Mouse (Mus musculus) c-Kit-positive CD71-negative TER-119-negative erythroid progenitor cells, embryonic 14.5 days (primary cell): ENCODE results near the gene Dvl2.
A peak's percentile ranks its signal among the peaks of the same experiment; 100 is the strongest.

Experiments
- DNase-seq: peaks from one replicate; pipeline ENCODE4 v3.0.0-alpha.2; 2013; ENCODE audit warnings: low read depth

Gene Dvl2

GRCm38 (mm10) chr11:70029130-70029801 lies 28.9 kb downstream of the Dvl2 start:
- peak; percentile 72 for DNase-seq

GRCm38 (mm10) chr11:70029829-70030550 lies 29.6 kb downstream of the Dvl2 start:
- no peak for DNase-seq

GRCm38 (mm10) chr11:70030651-70031320 lies 30.4 kb downstream of the Dvl2 start:
- no peak for DNase-seq

- DNase-seq = no peak
These were observed 30.9 kb downstream of the Dvl2 start for GRCm38 (mm10) chr11:70031321-70031670.

GRCm38 (mm10) chr11:70038174-70038573 lies 37.8 kb downstream of the Dvl2 start:
- no peak for DNase-seq

GRCm38 (mm10) chr11:70039631-70040030 lies 39.2 kb downstream of the Dvl2 start:
- DNase-seq = no peak

GRCm38 (mm10) chr11:70040184-70040583 lies 39.8 kb downstream of the Dvl2 start:
- DNase-seq = no peak

GRCm38 (mm10) chr11:70042309-70043085 lies 42.1 kb downstream of the Dvl2 start:
- no peak for DNase-seq

GRCm38 (mm10) chr11:70043665-70044064 lies 43.3 kb downstream of the Dvl2 start:
- DNase-seq = no peak

- no peak for DNase-seq
These were observed 45.0 kb downstream of the Dvl2 start for GRCm38 (mm10) chr11:70045435-70045834.

- DNase-seq = no peak
These were observed 49.0 kb downstream of the Dvl2 start for GRCm38 (mm10) chr11:70049366-70049765.

- no peak for DNase-seq
These were observed 49.4 kb downstream of the Dvl2 start for GRCm38 (mm10) chr11:70049816-70050215.

- no peak for DNase-seq
These were observed 52.8 kb downstream of the Dvl2 start for GRCm38 (mm10) chr11:70053156-70053555.

GRCm38 (mm10) chr11:70053898-70054570 lies 53.6 kb downstream of the Dvl2 start, which contains the start of gene Asgr1:
TSS of gene Asgr1 (plus strand) at chr11:70054085.
- DNase-seq = no peak

- DNase-seq = peak; percentile 73
These were observed 55.3 kb downstream of the Dvl2 start for GRCm38 (mm10) chr11:70055618-70056214.

- no peak for DNase-seq
These were observed 57.4 kb downstream of the Dvl2 start for GRCm38 (mm10) chr11:70057805-70058204.

- no peak for DNase-seq
These were observed 59.5 kb downstream of the Dvl2 start for GRCm38 (mm10) chr11:70059930-70060329.
